Mouse (Mus musculus) liver, embryonic 14.5 days (tissue): Measurements from ENCODE around the gene Dusp15. TPM values are rescaled to one million over a fixed set of nuclear protein-coding genes. Genes with fewer than 3 reads are reported as not detected.

ENCODE experiments used
- ATAC-seq: fragments of 200-750 bp; cut with Nextera tagmentation; 2 replicates; pipeline ENCODE4 v1.8.0; 2017; ENCODE audit warnings: moderate number of reproducible peaks, mild to moderate bottlenecking, moderate library complexity; ENCODE audit not compliant: insufficient read depth
- DNase-seq, 3 experiments: peaks; one replicate each; pipeline ENCODE4 v3.0.0-alpha.2; 2012 to 2013; ENCODE audit warnings: low read depth in 3 of 3, low spot score in 3 of 3
- H3K27ac ChIP-seq: fragments of 300-500 bp; sonication (generic); 2 replicates; pipeline ENCODE4 v1.5.1; 2014; ENCODE audit warnings: moderate library complexity, mild to moderate bottlenecking, control low read depth, inconsistent platforms
- H3K27me3 ChIP-seq: fragments of 300-500 bp; sonication (generic); 2 replicates; pipeline ENCODE4 v1.6.1; 2014; ENCODE audit warnings: mild to moderate bottlenecking, low read length, moderate library complexity; ENCODE audit not compliant: control insufficient read depth, insufficient read depth
- H3K36me3 ChIP-seq: fragments of 300-500 bp; sonication (generic); replicated peaks from 2 replicates; pipeline ENCODE4 v1.6.1; 2014; ENCODE audit warnings: low read depth; ENCODE audit not compliant: control insufficient read depth, insufficient read depth
- H3K4me1 ChIP-seq, 2 experiments: fragments of 200-500 bp in 1 of 2; fragments of 300-500 bp in 1 of 2; sonication (generic) in 1 of 2; replicated peaks; 2 replicates each; pipeline ENCODE4 v1.6.1; 2012 to 2014; ENCODE audit warnings: antibody characterized with exemption in 1 of 2, inconsistent platforms in 1 of 2, low read length in 1 of 2; ENCODE audit not compliant: control insufficient read depth in 2 of 2, insufficient read depth in 2 of 2
- H3K4me2 ChIP-seq: fragments of 300-500 bp; sonication (generic); 2 replicates; pipeline ENCODE4 v1.6.1; 2014; ENCODE audit warnings: low read depth, mild to moderate bottlenecking, control low read depth, moderate library complexity
- H3K4me3 ChIP-seq, 2 experiments: fragments of 200-500 bp in 1 of 2; fragments of 300-500 bp in 1 of 2; sonication (generic) in 1 of 2; 2 replicates each; pipeline ENCODE4 v1.5.1; 2012 to 2014; ENCODE audit warnings: low read depth in 2 of 2, low read length in 2 of 2, mild to moderate bottlenecking in 2 of 2, control low read depth in 1 of 2, inconsistent platforms in 1 of 2, moderate library complexity in 1 of 2; ENCODE audit not compliant: insufficient read depth in 1 of 2
- H3K9ac ChIP-seq: fragments of 300-500 bp; sonication (generic); replicated peaks from 2 replicates; pipeline ENCODE4 v1.6.1; 2014; ENCODE audit warnings: mild to moderate bottlenecking, control low read depth, moderate library complexity
- H3K9me3 ChIP-seq: fragments of 300-500 bp; sonication (generic); 2 replicates; pipeline ENCODE4 v1.6.1; 2016; ENCODE audit warnings: low read length, mixed read lengths; ENCODE audit not compliant: control insufficient read depth
- CTCF ChIP-seq: IDR thresholded peaks from 2 replicates; pipeline ENCODE4 v1.5.1; 2016; ENCODE audit warnings: antibody characterized with exemption, low read depth, control low read depth
- EP300 ChIP-seq: IDR thresholded peaks from 2 replicates; pipeline ENCODE4 v1.6.1; 2016; ENCODE audit warnings: antibody characterized with exemption, low read depth
- WGBS: fragments of 180-500 bp; shearing (Covaris S2); extraction: QIAGEN DNeasy Blood & Tissue Kit; methylation state at CpG from one replicate; pipeline ENCODE4 v1.1.7; 2014; ENCODE audit not compliant: insufficient replicate concordance; 5-methylcytosine and 5-hydroxymethylcytosine counted together
- polyA plus RNA-seq, 2 experiments: library from polyadenylated mRNA; depleted of rRNA in 1 of 2; stranded (reverse) in 1 of 2; unstranded in 1 of 2; fragments of >200 nt; fragmentation: Nextera tagmentation in 1 of 2; extraction: Ambion mirVana in 1 of 2; gene quantifications; 2 replicates each; pipeline versions ENCODE4 v1.2.1 to v1.2.3; 2012 to 2014

The Dusp15 gene
- polyA plus RNA-seq, 2 experiments, result 0.02 TPM; not detected in 1

DNA sequence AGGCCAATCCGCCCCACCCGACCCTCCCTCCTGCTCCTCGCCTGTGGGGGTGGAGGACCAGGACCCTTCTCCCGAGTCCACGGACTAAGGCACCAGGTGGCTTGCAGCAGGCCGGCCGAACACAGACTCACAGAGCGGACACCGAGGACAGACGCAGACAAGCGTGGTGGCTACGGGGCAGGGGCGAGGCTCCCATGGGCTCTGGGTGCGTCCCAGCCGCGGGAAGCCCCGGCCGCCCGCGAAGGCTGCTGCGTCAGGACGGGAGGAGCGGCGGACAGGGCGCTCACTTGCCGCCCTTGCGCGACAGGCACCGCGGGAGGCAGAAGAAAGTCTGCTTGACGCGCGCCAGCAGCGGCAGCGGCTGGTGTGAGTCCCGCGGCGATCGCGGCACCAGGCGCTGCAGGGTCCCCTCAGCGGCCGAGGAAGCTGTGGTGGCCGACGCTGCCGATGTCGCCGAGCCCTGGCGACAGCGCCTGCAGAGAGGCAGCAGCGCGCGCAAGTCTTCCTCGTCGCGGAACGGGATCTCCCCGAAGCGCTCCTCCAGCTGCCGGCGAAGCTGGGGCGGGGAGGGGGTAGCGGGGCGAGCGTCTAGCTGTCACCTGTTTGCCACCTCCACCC lies 8.5 kb downstream of the Dusp15 start:
- H3K4me2 ChIP-seq, result peak overlapping the region; percentile 26; the same call in 1 of the 2 replicates
- WGBS, result 1% methylated on average over 56 of the region's 65 CpGs
- no peaks in the 10 kb centered on the region for H3K4me1 ChIP-seq
- no peaks in the 10 kb centered on the region for H3K36me3 ChIP-seq
- peaks cover 37% of the 10 kb centered on the region for H3K27me3 ChIP-seq
- DNase-seq (no peak), ATAC-seq (no peak)
- H3K9ac ChIP-seq, result no peak overlapping the region
- no peak for TF ChIP-seq EP300
- no peak for TF ChIP-seq CTCF
- H3K27ac ChIP-seq, result no peak overlapping the region
- H3K9me3 ChIP-seq, result no peaks in the 10 kb centered on the region
- H3K4me3 ChIP-seq, result no peak overlapping the region; a peak in 1 of 4 replicates

DNA sequence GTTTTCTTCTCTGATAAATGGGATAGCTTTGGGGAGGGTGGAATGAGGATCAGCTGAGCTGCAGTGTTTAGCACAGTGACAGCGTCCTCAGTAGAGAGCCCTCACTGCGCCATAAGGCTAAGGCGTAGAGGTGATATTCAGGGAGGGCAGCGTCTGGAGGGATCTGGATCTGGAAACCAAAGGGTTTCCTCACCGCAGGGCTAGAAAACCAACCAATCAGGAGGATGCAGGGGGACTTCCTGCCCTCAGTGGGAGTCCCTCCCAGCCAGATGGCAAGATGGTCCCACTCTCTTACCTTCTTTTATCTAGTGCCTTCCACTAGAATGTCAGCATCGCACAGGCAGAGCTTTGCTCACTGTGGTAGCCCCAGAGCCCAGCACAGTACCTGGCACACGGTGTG lies 9.7 kb downstream of the Dusp15 start:
- Histone ChIP-seq H3K4me2 (no peak overlapping the region), H3K27me3 (peaks cover 37% of the 10 kb centered on the region), H3K9ac (no peak overlapping the region), H3K36me3 (no peaks in the 10 kb centered on the region), H3K4me1 (no peaks in the 10 kb centered on the region), H3K27ac (no peak overlapping the region), H3K4me3 (no peak overlapping the region), H3K9me3 (no peaks in the 10 kb centered on the region)
- DNase-seq, result no peak
- TF ChIP-seq EP300, result no peak
- no peak for TF ChIP-seq CTCF
- 15% methylated on average over 7 of the region's 7 CpGs for WGBS
- no peak for ATAC-seq

DNA sequence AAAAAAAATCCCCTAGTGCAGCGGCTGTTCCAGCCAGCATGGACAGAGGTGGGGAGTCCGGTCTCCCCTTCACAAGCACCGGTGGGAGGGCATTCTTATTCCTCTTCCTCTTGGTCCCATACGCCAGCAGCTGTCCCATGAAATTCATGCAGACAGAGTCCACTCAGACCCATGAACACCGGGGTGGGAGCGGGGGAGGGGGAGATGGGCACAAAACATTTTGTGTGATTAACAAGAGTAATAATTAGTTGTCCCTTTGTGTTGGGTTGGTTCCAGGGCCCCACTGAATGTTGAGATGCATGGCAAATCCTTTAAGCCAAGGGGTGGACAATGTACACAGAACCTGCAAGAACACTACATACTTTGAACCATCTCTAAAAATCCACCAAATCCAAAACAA lies 10.4 kb downstream of the Dusp15 start:
- H3K9ac ChIP-seq, result no peak overlapping the region
- H3K4me2 ChIP-seq, result no peak overlapping the region
- DNase-seq (no peak), ATAC-seq (no peak)
- H3K4me3 ChIP-seq, result no peak overlapping the region
- no peaks in the 10 kb centered on the region for H3K36me3 ChIP-seq
- H3K4me1 ChIP-seq, result no peaks in the 10 kb centered on the region
- H3K9me3 ChIP-seq, result no peaks in the 10 kb centered on the region
- H3K27ac ChIP-seq, result no peak overlapping the region
- peaks cover 37% of the 10 kb centered on the region for H3K27me3 ChIP-seq
- 63% methylated on average over 6 of the region's 6 CpGs for WGBS
- TF ChIP-seq EP300 (no peak), CTCF (no peak)

DNA sequence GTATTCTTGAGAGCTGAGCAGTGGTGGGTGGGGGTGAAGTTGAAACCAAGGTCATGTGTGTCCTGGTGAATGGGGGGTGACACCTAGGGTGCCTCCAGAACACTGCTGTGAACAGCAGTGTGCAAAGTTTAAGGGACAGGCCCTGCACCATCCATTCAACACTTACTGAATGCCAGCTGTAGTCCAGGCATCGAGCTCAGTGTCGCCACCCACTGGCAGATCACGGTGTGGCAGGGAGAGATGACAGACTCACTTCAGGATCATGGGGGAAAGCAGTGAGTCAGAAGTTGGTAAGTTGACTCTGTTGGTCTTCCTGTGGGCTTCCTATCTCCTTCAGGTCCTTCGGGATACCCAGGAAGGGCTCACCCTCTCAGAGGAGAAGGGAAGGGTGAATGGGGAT lies 11.7 kb downstream of the Dusp15 start:
- Histone ChIP-seq H3K27ac (no peak overlapping the region), H3K4me1 (no peaks in the 10 kb centered on the region), H3K9me3 (no peaks in the 10 kb centered on the region), H3K9ac (no peak overlapping the region), H3K4me2 (no peak overlapping the region), H3K4me3 (no peak overlapping the region), H3K27me3 (peaks cover 33% of the 10 kb centered on the region), H3K36me3 (no peaks in the 10 kb centered on the region)
- ATAC-seq (no peak), DNase-seq (no peak)
- WGBS, result 3% methylated on average over 4 of the region's 4 CpGs
- TF ChIP-seq CTCF (peak; percentile 93), EP300 (no peak)

DNA sequence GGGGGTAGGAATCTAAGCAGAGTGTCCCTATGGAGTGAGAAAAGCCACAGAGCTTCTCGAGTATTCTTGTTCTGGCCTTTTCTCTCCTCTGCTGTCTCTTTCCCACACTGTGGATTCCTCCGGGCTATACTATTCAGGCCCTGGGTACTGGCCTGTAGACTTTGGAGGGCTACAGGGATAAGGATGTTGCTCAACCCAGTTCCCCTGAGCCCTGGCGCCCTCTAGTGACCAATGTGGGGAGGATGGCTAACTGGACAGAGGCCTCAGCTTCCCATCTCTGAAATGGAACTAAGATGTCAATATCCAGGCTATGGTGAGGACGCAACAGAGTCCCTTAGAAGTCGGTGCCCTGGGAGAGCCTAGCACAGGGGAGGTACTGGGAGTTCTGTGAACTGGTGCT lies 17.9 kb downstream of the Dusp15 start:
- WGBS, result 12% methylated on average over 5 of the region's 5 CpGs
- H3K4me2 ChIP-seq, result no peak overlapping the region
- peaks cover 0 to 2% of the 10 kb centered on the region in 2 experiments; a peak in 1 of 4 replicates for H3K4me1 ChIP-seq
- no peaks in the 10 kb centered on the region for H3K27me3 ChIP-seq
- TF ChIP-seq CTCF, result peak; percentile 87
- no peak for TF ChIP-seq EP300
- no peaks in the 10 kb centered on the region for H3K36me3 ChIP-seq
- no peak for ATAC-seq
- peak; percentile 15 to 35 (median 30) for DNase-seq
- H3K4me3 ChIP-seq, result no peak overlapping the region
- H3K9me3 ChIP-seq, result no peaks in the 10 kb centered on the region
- H3K9ac ChIP-seq, result no peak overlapping the region
- no peak overlapping the region for H3K27ac ChIP-seq
